Mouse (Mus musculus) cortical plate, adult 2 months (tissue): Measurements from ENCODE around the gene Lin28b. TPM values are rescaled to one million over a fixed set of nuclear protein-coding genes. Genes with fewer than 3 reads are reported as not detected.
"Not testable (repeated sequence)": the region's sequence is repeated elsewhere in the genome, so short reads cannot be mapped to it uniquely, and the experiment has no call there.

ENCODE experiments used
- H3K27ac ChIP-seq: fragments of 200-500 bp; 2 replicates; pipeline ENCODE4 v1.5.1; 2012; ENCODE audit warnings: low read length, control low read depth, inconsistent platforms; ENCODE audit not compliant: insufficient read depth
- H3K4me1 ChIP-seq: fragments of 200-500 bp; 2 replicates; pipeline ENCODE4 v1.6.1; 2011; ENCODE audit warnings: low read length; ENCODE audit not compliant: control insufficient read depth, insufficient read depth
- H3K4me3 ChIP-seq: fragments of 200-500 bp; 2 replicates; pipeline ENCODE4 v1.5.1; 2011; ENCODE audit warnings: mild to moderate bottlenecking, low read length, control low read depth; ENCODE audit not compliant: insufficient read depth
- CTCF ChIP-seq: fragments of 200-500 bp; IDR thresholded peaks from 2 replicates; pipeline ENCODE4 v1.5.1; 2011; ENCODE audit warnings: mild to moderate bottlenecking, control low read depth, low read length; ENCODE audit not compliant: insufficient read depth; ENCODE audit errors: extremely low read depth
- POLR2A ChIP-seq: fragments of 200-500 bp; IDR thresholded peaks from 2 replicates; pipeline ENCODE4 v1.6.1; 2011; ENCODE audit warnings: mild to moderate bottlenecking, low read length, control low read depth; ENCODE audit not compliant: insufficient read depth; ENCODE audit errors: extremely low read depth
- polyA plus RNA-seq: library from polyadenylated mRNA; depleted of rRNA; stranded (reverse); fragments of >200 nt; gene quantifications from 2 replicates; pipeline ENCODE4 v1.2.3, GENCODE M21; 2012

Lin28b gene
- polyA plus RNA-seq, 1 experiment, result 3.6 TPM

GRCm38 (mm10) chr10:45372994-45373692 is 113.1 kb downstream of the Lin28b start:
- Histone ChIP-seq H3K4me1 (no peaks in the 10 kb centered on the region), H3K4me3 (no peak overlapping the region), H3K27ac (no peak overlapping the region)
- TF ChIP-seq CTCF (peak; percentile 87), POLR2A (no peak)

GRCm38 (mm10) chr10:45370545-45370944 is 115.7 kb downstream of the Lin28b start:
- no peak overlapping the region for H3K27ac ChIP-seq
- H3K4me3 ChIP-seq, result no peak overlapping the region
- no peaks in the 10 kb centered on the region for H3K4me1 ChIP-seq
- TF ChIP-seq CTCF, result no peak
- no peak for TF ChIP-seq POLR2A

- H3K4me3 ChIP-seq, result no peak overlapping the region
Observed at GRCm38 (mm10) chr10:45369639-45370038, 116.6 kb downstream of the Lin28b start.

GRCm38 (mm10) chr10:45366987-45367705 is 119.0 kb downstream of the Lin28b start:
- no peak overlapping the region for H3K4me3 ChIP-seq
- H3K27ac ChIP-seq, result no peak overlapping the region
- no peaks in the 10 kb centered on the region for H3K4me1 ChIP-seq
- TF ChIP-seq CTCF, result no peak
- no peak for TF ChIP-seq POLR2A

More at GRCm38 (mm10) chr10:45369639-45370038, 116.6 kb downstream of the Lin28b start:
- TF ChIP-seq POLR2A (no peak), CTCF (no peak)
- Histone ChIP-seq H3K4me1 (no peaks in the 10 kb centered on the region), H3K27ac (no peak overlapping the region)

GRCm38 (mm10) chr10:45363396-45363795 is 122.8 kb downstream of the Lin28b start:
- Histone ChIP-seq H3K27ac (no peak overlapping the region), H3K4me3 (no peak overlapping the region), H3K4me1 (no peaks in the 10 kb centered on the region)
- TF ChIP-seq CTCF, result no peak
- no peak for TF ChIP-seq POLR2A

DNA sequence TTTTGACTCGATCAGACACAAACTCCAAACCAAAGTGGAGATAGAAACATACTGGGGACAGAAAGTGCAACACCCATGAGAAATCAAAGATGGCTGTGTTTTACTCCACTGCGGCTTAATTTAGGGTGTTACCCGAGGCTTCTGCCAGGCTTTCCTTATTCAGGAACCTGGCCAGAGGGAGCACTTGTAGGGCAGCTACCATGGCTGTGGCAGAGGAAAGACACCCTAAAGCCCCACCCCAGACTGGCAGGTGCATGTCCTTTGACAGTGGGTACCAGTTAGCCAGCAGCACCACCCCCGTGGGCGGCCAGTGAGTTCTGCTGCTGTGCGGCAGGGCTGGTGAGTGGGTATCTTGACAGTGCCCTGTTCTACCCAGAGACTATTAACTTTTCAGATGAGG is 130.1 kb downstream of the Lin28b start:
- Histone ChIP-seq H3K27ac (no peak overlapping the region), H3K4me3 (no peak overlapping the region), H3K4me1 (no peaks in the 10 kb centered on the region)
- TF ChIP-seq POLR2A (no peak), CTCF (no peak)

DNA sequence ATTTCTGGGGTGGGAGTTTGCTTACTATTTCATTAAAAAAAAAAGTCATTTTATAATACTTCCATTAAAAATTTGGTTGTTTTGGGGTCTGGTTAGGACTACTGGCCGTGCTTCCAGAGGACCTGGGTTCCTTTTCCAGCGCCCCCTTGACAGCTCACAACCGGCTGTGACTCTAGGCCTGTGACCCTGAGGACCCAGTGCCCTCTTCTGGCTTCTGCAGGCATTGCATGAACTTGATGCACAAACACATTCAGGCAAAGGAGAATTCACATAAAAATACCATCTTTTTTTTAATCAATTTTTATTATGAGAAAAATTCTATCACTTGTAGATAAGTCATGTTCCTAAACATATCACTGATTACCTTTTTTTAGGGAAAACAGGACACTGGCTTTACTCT is 138.1 kb downstream of the Lin28b start:
- H3K4me3 ChIP-seq, H3K4me1 ChIP-seq, H3K27ac ChIP-seq: not testable (repeated sequence)

- H3K4me1 ChIP-seq, result no peaks in the 10 kb centered on the region
- H3K27ac ChIP-seq, result no peak overlapping the region
- no peak for TF ChIP-seq CTCF
- H3K4me3 ChIP-seq, result no peak overlapping the region
Observed at GRCm38 (mm10) chr10:45345217-45345616, 141.0 kb downstream of the Lin28b start.

- no peak overlapping the region for H3K27ac ChIP-seq
- H3K4me1 ChIP-seq, result no peaks in the 10 kb centered on the region
- TF ChIP-seq CTCF (no peak), POLR2A (no peak)
- H3K4me3 ChIP-seq, result no peak overlapping the region
Observed at GRCm38 (mm10) chr10:45344381-45344780, 141.8 kb downstream of the Lin28b start.

- Histone ChIP-seq H3K4me3 (no peak overlapping the region), H3K4me1 (no peaks in the 10 kb centered on the region), H3K27ac (no peak overlapping the region)
- TF ChIP-seq POLR2A (no peak), CTCF (no peak)
Observed at GRCm38 (mm10) chr10:45339106-45339505, 147.1 kb downstream of the Lin28b start.
